Mouse (Mus musculus) brown adipose tissue, adult 24 weeks (tissue): ENCODE measurements at regions not wholly inside any gene's neighbourhood (a gene's known extent, or its start where the extent isn't known, plus 50 kb on each side); places are given as distances from the start of the nearest gene placed in this dataset.

Source experiments
- H3K27ac ChIP-seq: fragments of 200-500 bp; replicated peaks from 2 replicates; pipeline ENCODE4 v1.5.1; 2012; ENCODE audit warnings: low read depth, mild to moderate bottlenecking, low read length
- H3K4me1 ChIP-seq: fragments of 200-500 bp; 2 replicates; pipeline ENCODE4 v1.6.1; 2012; ENCODE audit warnings: low read length, mixed read lengths; ENCODE audit not compliant: control insufficient read depth, insufficient read depth, insufficient read length
- H3K4me3 ChIP-seq: fragments of 200-500 bp; 2 replicates; pipeline ENCODE4 v1.5.1; 2012; ENCODE audit warnings: low read depth, mild to moderate bottlenecking, low read length, moderate library complexity; ENCODE audit not compliant: insufficient read depth

DNA sequence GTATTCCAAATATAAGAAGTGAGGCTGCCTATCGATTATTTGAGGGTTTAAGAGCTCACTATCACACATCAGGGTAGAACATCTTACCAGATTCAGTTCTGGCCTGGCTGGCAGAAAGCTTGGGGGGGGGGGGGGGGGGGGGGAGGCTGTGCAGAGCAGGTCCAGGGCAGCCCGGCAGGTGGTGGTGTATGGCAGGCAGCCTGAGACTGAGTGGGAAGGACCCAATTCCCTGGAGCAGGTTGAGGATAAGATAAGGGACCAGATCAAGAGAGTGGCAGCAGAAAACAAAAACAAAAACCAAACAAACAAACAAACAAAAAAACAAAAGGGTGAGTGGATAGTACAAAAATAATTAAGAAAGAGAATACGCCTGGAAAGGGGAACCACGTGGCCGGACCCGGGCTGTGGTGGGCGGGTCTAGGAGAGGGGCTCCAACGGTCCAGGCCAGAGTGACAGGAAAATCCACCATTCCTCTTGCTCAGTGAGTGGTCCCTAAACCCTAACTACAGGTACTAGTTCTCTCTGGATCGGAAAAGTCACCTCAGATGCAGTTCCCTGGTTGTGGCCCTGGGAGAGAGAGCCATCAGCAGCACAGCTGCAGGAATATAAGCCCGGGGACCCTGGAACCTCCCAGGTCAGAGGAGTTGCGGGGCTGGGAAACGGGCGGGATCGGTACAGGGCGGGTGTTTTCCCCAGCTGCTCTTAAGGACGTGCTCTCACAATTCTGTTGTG lies 73.3 kb downstream of the Vmn2r112 start:
- H3K4me3 ChIP-seq: peak overlapping the region; percentile 3; the same call in 1 of the 2 replicates
- H3K4me1 ChIP-seq: no peaks in the 10 kb centered on the region
- no peak overlapping the region for H3K27ac ChIP-seq
